ENCODE assay signal across 16 mouse cellular contexts in the genomic region with DNA sequence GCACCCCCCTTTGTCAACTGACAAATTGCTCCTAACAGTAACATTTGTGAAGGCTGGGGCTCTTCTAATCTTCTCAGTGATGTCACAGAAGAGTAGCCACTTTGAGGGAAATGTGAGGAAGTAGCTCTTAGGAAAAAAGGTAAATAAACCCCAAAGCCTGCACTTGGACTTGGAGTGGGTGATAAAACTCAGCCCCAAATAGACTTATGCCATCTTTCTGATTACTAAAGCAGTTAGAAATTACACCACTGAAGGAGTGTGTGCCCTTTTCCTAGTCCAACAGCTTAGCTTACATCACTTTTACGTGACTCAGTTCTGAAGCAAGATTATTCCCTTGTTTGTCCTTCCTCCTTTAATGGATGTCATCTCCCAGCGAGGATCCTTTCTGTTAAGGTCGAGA.
"Had no signal": no experiment of that assay in that cellular context is flagged by ENCODE, and none has a peak within 500 bp of the region (broad histone marks: within the 10 kb centered on the region; RNA-seq: fewer than 3 reads in every experiment).

No protein-coding gene starts in this region.

- H3K27ac ChIP-seq: neural tube, embryonic 13.5 days; neural tube, embryonic 15.5 days; stomach, embryonic 15.5 days; stomach, postnatal 0 days had no signal

- H3K4me3 ChIP-seq: neural tube, embryonic 13.5 days; neural tube, embryonic 15.5 days; stomach, embryonic 15.5 days had no signal

- H3K4me1 ChIP-seq: neural tube, embryonic 13.5 days had no signal

- H3K9ac ChIP-seq: neural tube, embryonic 13.5 days; neural tube, embryonic 15.5 days; stomach, embryonic 15.5 days had no signal

- H3K27me3 ChIP-seq: neural tube, embryonic 13.5 days; neural tube, embryonic 15.5 days; stomach, embryonic 15.5 days had no signal

- H3K36me3 ChIP-seq: neural tube, embryonic 13.5 days; neural tube, embryonic 15.5 days; stomach, embryonic 15.5 days had no signal

- H3K9me3 ChIP-seq: neural tube, embryonic 13.5 days; neural tube, embryonic 15.5 days; stomach, embryonic 15.5 days had no signal

- DNase-seq: retina, postnatal 1 day; right cerebral cortex, adult 18-20 months; right cerebral cortex, postnatal 14 days; right cerebral cortex, postnatal 25 days; right cerebral cortex, postnatal 4 days; spleen, adult 18-20 months; thymus, adult 18-20 months; thymus, adult 2 months; thymus, postnatal 14 days; thymus, postnatal 25 days; thymus, postnatal 36 days; thymus, postnatal 4 days had no signal

- H3K4me2 ChIP-seq: neural tube, embryonic 13.5 days; neural tube, embryonic 15.5 days; stomach, embryonic 15.5 days had no signal
